In genomic region chr13:64398065-64398464, GRCm38 (mm10) we compare ENCODE assay signal across 29 mouse cellular contexts. TPM values are rescaled to one million over a fixed set of nuclear protein-coding genes. Genes with fewer than 3 reads are reported as not detected.
DNase-seq lines count a peak whose midpoint lies in the region; ATAC-seq and TF ChIP-seq lines count a peak whose summit lies in the region.
"Had no signal": no experiment of that assay in that cellular context is flagged by ENCODE, and none has a peak within 500 bp of the region (broad histone marks: within the 10 kb centered on the region; RNA-seq: fewer than 3 reads in every experiment).

No protein-coding gene starts in this region.

- no peaks in the 10 kb centered on the region for H3K9me3 ChIP-seq in liver, postnatal 0 days (ENCODE audit: low read length)
- no peaks in the 10 kb centered on the region for H3K9me3 ChIP-seq in neural tube, embryonic 15.5 days (replicated peaks)
- H3K9me3 ChIP-seq: G1E; heart, embryonic 12.5 days; hindbrain, embryonic 15.5 days; limb, embryonic 10.5 days; limb, embryonic 15.5 days had no signal

- H3K4me3 ChIP-seq in gastrocnemius, adult 2 months: no peak overlapping the region
- no peak overlapping the region for H3K4me3 ChIP-seq in liver, postnatal 0 days (ENCODE audit: low read depth, low read length)
- no peak overlapping the region for H3K4me3 ChIP-seq in C2C12 (ENCODE audit: insufficient read depth, poor library complexity, severe bottlenecking)
- H3K4me3 ChIP-seq in neural tube, embryonic 15.5 days (replicated peaks): no peak overlapping the region
- H3K4me3 ChIP-seq: erythroblast, embryonic 14.5 days; heart, adult 2 months; heart, embryonic 12.5 days; hindbrain, embryonic 15.5 days; limb, embryonic 10.5 days; limb, embryonic 15.5 days had no signal

- H3K4me1 ChIP-seq in liver, postnatal 0 days (ENCODE audit: insufficient read depth): peaks cover 21% of the 10 kb centered on the region
- H3K4me1 ChIP-seq in neural tube, embryonic 15.5 days: no peaks in the 10 kb centered on the region
- H3K4me1 ChIP-seq: hindbrain, embryonic 15.5 days had no signal

- H3K9ac ChIP-seq in liver, postnatal 0 days (replicated peaks): no peak overlapping the region
- H3K9ac ChIP-seq in neural tube, embryonic 15.5 days (replicated peaks): no peak overlapping the region
- H3K9ac ChIP-seq: heart, embryonic 12.5 days; hindbrain, embryonic 15.5 days; limb, embryonic 15.5 days had no signal

- H3K79me3 ChIP-seq in C2C12 (ENCODE audit: low read depth): no peaks in the 10 kb centered on the region

- no peak overlapping the region for H3ac ChIP-seq in C2C12 (ENCODE audit: control insufficient read depth, insufficient read length, low read depth)

- H3K36me3 ChIP-seq in liver, postnatal 0 days (replicated peaks; ENCODE audit: insufficient read depth, low read length): no peaks in the 10 kb centered on the region
- no peaks in the 10 kb centered on the region for H3K36me3 ChIP-seq in C2C12 (ENCODE audit: control insufficient read depth, insufficient read depth)
- no peaks in the 10 kb centered on the region for H3K36me3 ChIP-seq in neural tube, embryonic 15.5 days
- H3K36me3 ChIP-seq: G1E; heart, embryonic 12.5 days; hindbrain, embryonic 15.5 days; limb, embryonic 10.5 days; limb, embryonic 15.5 days had no signal

- no peak overlapping the region for H3K4me2 ChIP-seq in liver, postnatal 0 days (ENCODE audit: low read depth, low read length)
- no peak overlapping the region for H3K4me2 ChIP-seq in neural tube, embryonic 15.5 days
- H3K4me2 ChIP-seq: heart, embryonic 12.5 days; hindbrain, embryonic 15.5 days; limb, embryonic 15.5 days had no signal

- 88% methylated on average over 1 of the region's 1 CpGs for WGBS in liver, postnatal 0 days (ENCODE audit: insufficient replicate concordance)
- 97% methylated on average over 1 of the region's 1 CpGs for WGBS in neural tube, embryonic 15.5 days

- peak; percentile 18 for DNase-seq in gastrocnemius, adult 2 months
- no peak for DNase-seq in gastrocnemius, adult 8-10 months (ENCODE audit: low spot score in 2 of 2)
- no peak for DNase-seq in liver, postnatal 0 days
- no peak for DNase-seq in liver
- DNase-seq in layer of hippocampus, adult 18-20 months (ENCODE audit: low spot score in 2 of 2): no peak
- DNase-seq: adrenal gland, postnatal 25 days; cerebellum, adult 18-20 months; cerebellum, postnatal 10 days; gastrocnemius, postnatal 25 days; heart, adult 2 months; kidney, adult 11 months; kidney, postnatal 36 days; layer of hippocampus, postnatal 36 days; lung, adult 2 months; lung, postnatal 14 days; midbrain, embryonic 14.5 days; thymus, postnatal 4 days had no signal

- H3K27ac ChIP-seq in gastrocnemius, adult 2 months: peak overlapping the region; percentile 36
- peak overlapping the region; percentile 52 for H3K27ac ChIP-seq in liver, postnatal 0 days (ENCODE audit: low read depth)
- H3K27ac ChIP-seq in neural tube, embryonic 15.5 days (replicated peaks): no peak overlapping the region
- H3K27ac ChIP-seq: heart, adult 2 months; hindbrain, embryonic 15.5 days; limb, embryonic 10.5 days; limb, embryonic 15.5 days had no signal

- peak; percentile 21 for ATAC-seq in liver, postnatal 0 days
- ATAC-seq in megakaryocyte, adult 5-6 weeks (ENCODE audit: poor library complexity, severe bottlenecking): 0 out of 2 replicates have a peak, but pooled peaks have one; percentile 5
- ATAC-seq in neural tube, embryonic 15.5 days (ENCODE audit: low FRiP score): no peak
- ATAC-seq: forebrain, embryonic 16.5 days; inflammation-experienced regulatory T-cells, adult 6 months; Patski had no signal

- TF ChIP-seq EP300 in liver, postnatal 0 days (IDR thresholded peaks at IDR 0.05; ENCODE audit: low read depth): peak; percentile 80

- TF ChIP-seq CTCF in gastrocnemius, adult 2 months (IDR thresholded peaks at IDR 0.05): no peak
- TF ChIP-seq CTCF in liver, postnatal 0 days (IDR thresholded peaks at IDR 0.05; ENCODE audit: low read depth): no peak
- no peak for TF ChIP-seq CTCF in C2C12 (IDR thresholded peaks at IDR 0.05; ENCODE audit: control insufficient read depth, insufficient read depth, insufficient read length)

- no peaks in the 10 kb centered on the region for H3K79me2 ChIP-seq in C2C12 (ENCODE audit: control insufficient read depth, insufficient read depth)

- intact Hi-C loops in gastrocnemius, adult 2 months (cut with DNase I): no loop called here

- H3K27me3 ChIP-seq in liver, postnatal 0 days (ENCODE audit: insufficient read depth, low read length): no peaks in the 10 kb centered on the region
- no peaks in the 10 kb centered on the region for H3K27me3 ChIP-seq in C2C12 (ENCODE audit: control insufficient read depth, insufficient read depth, insufficient read length)
- H3K27me3 ChIP-seq in neural tube, embryonic 15.5 days (replicated peaks): no peaks in the 10 kb centered on the region
- H3K27me3 ChIP-seq: heart, embryonic 12.5 days; hindbrain, embryonic 15.5 days; limb, embryonic 15.5 days; Patski had no signal

TF ChIP-seq in C2C12, 6 proteins besides CTCF, POLR2A, EP300 and RAD21:
- TF ChIP-seq USF1 (IDR thresholded peaks at IDR 0.05; ENCODE audit: low read depth) (peak; percentile 96), CEBPB (IDR thresholded peaks at IDR 0.05; ENCODE audit: low read depth) (peak; percentile 64), MYOD1 (IDR thresholded peaks at IDR 0.05; ENCODE audit: control insufficient read depth, insufficient read length, low read depth) (no peak), FOSL1 (IDR thresholded peaks at IDR 0.05; ENCODE audit: insufficient read depth, low read length, poor library complexity, severe bottlenecking) (no peak)
TF ChIP-seq in C2C12: peak in this region for 2.

RNA-seq across cellular contexts. Expression of gene Ctsl, which starts 27.4 kb away (rescaled TPM):
- total RNA-seq in gastrocnemius, adult 2 months (2021): 100 to 1,000 TPM; 111 to 149 TPM
- total RNA-seq in gastrocnemius, adult 8-10 months (2022): 100 to 1,000 TPM; 113 to 163 (median 129) TPM
- 1,130 and 1,294 TPM in 2 replicates for polyA plus RNA-seq in liver, postnatal 0 days (2015; fragmentation: Nextera tagmentation; extraction: Ambion mirVana)
- polyA plus RNA-seq in C2C12 (2012; fragmentation: generic; extraction: Trizol): 462 TPM
- 44.5 and 56.8 TPM in 2 replicates for total RNA-seq in megakaryocyte, adult 5-6 weeks (2015)
- 50.3 and 57.5 TPM in 2 replicates for total RNA-seq in megakaryocyte, adult 5-6 weeks (2017)
- total RNA-seq in layer of hippocampus, adult 18-20 months (2021): 100 to 1,000 TPM in 1 of 2 experiments, 10 to 100 TPM in 1; 94.1 to 102 TPM
- 168 and 392 TPM in 2 replicates for polyA plus RNA-seq in neural tube, embryonic 15.5 days (2015; fragmentation: Nextera tagmentation; extraction: Ambion mirVana)

RNA-seq across cellular contexts. Expression of gene Cdk20, which starts 34.0 kb away (rescaled TPM):
- total RNA-seq in gastrocnemius, adult 2 months (2021): 1 to 10 TPM; 2.1 to 3.3 TPM
- 1 to 10 TPM; 2.5 to 3.8 (median 2.9) TPM for total RNA-seq in gastrocnemius, adult 8-10 months (2022)
- polyA plus RNA-seq in liver, postnatal 0 days (2015; fragmentation: Nextera tagmentation; extraction: Ambion mirVana): 4.5 and 4.8 TPM in 2 replicates
- 6.7 TPM for polyA plus RNA-seq in C2C12 (2012; fragmentation: generic; extraction: Trizol)
- total RNA-seq in megakaryocyte, adult 5-6 weeks (2015): 2.5 and 4.2 TPM in 2 replicates
- 4.5 and 5.2 TPM in 2 replicates for total RNA-seq in megakaryocyte, adult 5-6 weeks (2017)
- total RNA-seq in layer of hippocampus, adult 18-20 months (2021): 10 to 100 TPM; 11.6 to 15.5 TPM
- polyA plus RNA-seq in neural tube, embryonic 15.5 days (2015; fragmentation: Nextera tagmentation; extraction: Ambion mirVana): 23.5 and 32.1 TPM in 2 replicates
